Mouse (Mus musculus) bone marrow, adult 2 months (tissue): ENCODE measurements around the gene Plcxd2.

ENCODE experiments used
- CTCF ChIP-seq: fragments of 200-500 bp; IDR thresholded peaks from 2 replicates; pipeline ENCODE4 v1.5.1; 2011; ENCODE audit warnings: low read length, control low read depth; ENCODE audit not compliant: control insufficient read depth, insufficient read depth
- POLR2A ChIP-seq: fragments of 200-500 bp; IDR thresholded peaks from 2 replicates; pipeline ENCODE4 v1.6.1; 2011; ENCODE audit warnings: low read depth, mild to moderate bottlenecking, control low read depth, low read length, borderline replicate concordance; ENCODE audit not compliant: control insufficient read depth

DNA sequence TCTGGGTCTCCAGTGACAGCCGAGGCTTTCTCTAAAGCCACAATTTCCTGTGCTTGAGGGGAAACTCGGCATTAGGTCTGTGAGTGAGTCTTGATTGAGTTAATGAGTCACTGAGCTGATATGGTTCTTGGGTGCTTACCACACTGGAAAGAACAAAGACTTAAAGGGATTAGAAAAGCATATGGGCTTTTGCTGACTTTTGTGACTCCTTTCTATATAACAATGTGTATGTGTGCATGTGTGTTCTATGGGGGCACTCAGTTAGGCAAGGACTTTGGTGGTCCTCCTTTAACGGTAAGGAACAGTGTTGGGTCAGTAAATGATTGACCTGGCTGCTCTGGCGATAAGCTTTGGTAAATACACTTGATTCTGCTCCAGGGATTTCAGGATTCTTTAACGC, 57.5 kb downstream of the Plcxd2 start:
- TF ChIP-seq CTCF = no peak
- TF ChIP-seq POLR2A = no peak
